Mouse (Mus musculus): ENCODE data around the gene Gpr83. TPM values are rescaled to one million over a fixed set of nuclear protein-coding genes. Genes with fewer than 3 reads are reported as not detected.

Gpr83 gene
- total RNA-seq (2012; rRNA removed) (0.04 TPM in 1 of 2 replicates, not detected in the other), polyA plus RNA-seq (2012; ENCODE audit: insufficient read depth in 1 of 2, insufficient read length in 2 of 2, low read depth in 1 of 2, low replicate concordance in 2 of 2, missing spikeins in 1 of 2) (not detected)

DNA sequence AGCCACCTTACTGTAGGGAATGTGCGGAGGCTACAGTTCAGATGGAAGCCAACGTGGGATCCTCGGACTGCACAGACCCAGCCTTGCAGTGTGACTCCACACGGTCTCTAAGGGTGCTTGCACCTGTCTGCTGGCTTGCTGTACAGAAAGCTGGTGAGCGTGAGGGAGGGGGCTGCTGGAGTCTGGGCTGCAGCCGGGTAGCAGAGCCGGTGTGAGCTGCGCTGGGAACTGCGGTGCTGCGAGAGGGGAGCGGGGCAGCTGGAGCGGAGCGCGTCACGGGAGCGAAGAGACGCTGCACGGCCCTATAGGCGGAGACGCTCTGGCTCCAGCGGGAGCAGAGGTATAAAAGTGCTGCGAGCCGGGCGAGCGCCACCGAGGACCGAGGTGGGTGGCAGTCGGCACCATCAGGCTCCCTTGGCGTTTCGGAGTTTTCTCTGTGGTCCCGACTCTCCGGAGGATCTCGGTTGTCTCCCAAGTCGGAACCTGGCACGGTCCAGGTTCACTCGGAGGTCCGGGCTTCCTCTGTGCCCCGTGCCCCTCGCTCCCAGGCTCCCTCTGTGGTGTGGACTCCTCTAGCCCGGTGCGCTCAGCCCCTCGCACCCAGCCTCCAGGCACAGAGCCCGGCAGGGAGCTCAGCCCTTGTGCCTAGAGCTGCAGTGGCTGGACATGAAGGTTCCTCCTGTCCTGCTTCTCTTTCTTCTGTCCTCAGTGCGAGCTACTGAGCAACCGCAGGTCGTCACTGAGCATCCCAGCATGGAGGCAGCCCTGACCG, at the start of gene Gpr83:
Gene Gpr83 (plus strand): TSS at position 343 of the 772 bp plus-strand sequence.
- Histone ChIP-seq H3K27ac (ENCODE audit: control insufficient read depth, low read depth, low read length) (no peak within 1 kb of the TSS), H3K27me3 (ENCODE audit: control insufficient read depth in 1 of 2, insufficient read depth in 2 of 2, low read length in 2 of 2) (peaks cover 0 to 11% of the 10 kb centered on the region in 2 experiments; a peak in 1 of 4 replicates), H3K4me3 (ENCODE audit: control insufficient read depth in 1 of 2, insufficient read depth in 1 of 2, low read depth in 2 of 2, low read length in 2 of 2) (no peak within 1 kb of the TSS), H3K9ac (ENCODE audit: control insufficient read depth, low read depth, low read length, poor library complexity, severe bottlenecking) (no peak within 1 kb of the TSS), H3K79me2 (ENCODE audit: control insufficient read depth, insufficient read depth, low read length, poor library complexity) (no peaks in the 10 kb centered on the region), H3K4me1 (ENCODE audit: control insufficient read depth in 1 of 2, insufficient read depth in 2 of 2, low read length in 2 of 2) (peaks cover 6 to 18% of the 10 kb centered on the region in 2 experiments), H3K36me3 (ENCODE audit: control insufficient read depth in 1 of 2, insufficient read depth in 2 of 2, low read length in 2 of 2) (peaks cover 0 to 15% of the 10 kb centered on the region in 2 experiments; a peak in 2 of 4 replicates), H3K9me3 (replicated peaks; ENCODE audit: insufficient read depth, low read length) (no peaks in the 10 kb centered on the region)
- DNase-seq (ENCODE audit: low read depth, low spot score), result no peak
- TF ChIP-seq MAX (IDR thresholded peaks at IDR 0.05; ENCODE audit: low read length), result no peak
- TF ChIP-seq ETS1 (IDR thresholded peaks at IDR 0.05; ENCODE audit: low read depth, low read length), result no peak
- no peak for TF ChIP-seq USF1 (IDR thresholded peaks at IDR 0.05; ENCODE audit: low read depth, low read length)
- TF ChIP-seq MYC (IDR thresholded peaks at IDR 0.05; ENCODE audit: low read depth, low read length), result no peak
- TF ChIP-seq RCOR1 (IDR thresholded peaks at IDR 0.05; ENCODE audit: low read depth, low read length), result no peak
- no peak for TF ChIP-seq SIN3A (IDR thresholded peaks at IDR 0.05; ENCODE audit: low read length)

DNA sequence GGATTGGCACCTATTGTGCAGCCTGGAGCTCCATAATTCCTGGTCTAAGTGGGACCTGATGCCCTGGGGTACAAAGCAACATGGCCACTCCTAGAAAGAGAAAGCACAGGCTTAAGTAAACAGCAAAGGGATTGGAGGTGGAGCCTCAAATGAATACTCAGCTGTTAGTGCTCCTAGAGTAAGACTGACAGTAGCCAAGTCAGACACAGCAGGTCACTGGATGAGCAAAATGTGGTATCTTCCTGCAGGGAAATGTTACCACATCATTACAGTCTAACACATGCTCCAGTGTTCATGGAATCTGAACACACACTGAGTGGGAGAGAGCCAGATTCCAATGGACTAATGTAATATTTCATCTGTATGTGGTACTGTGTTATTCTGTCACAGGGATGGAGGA, 38.6 kb upstream of the Gpr83 start:
- no peak overlapping the region for H3K4me3 ChIP-seq (ENCODE audit: control insufficient read depth in 1 of 2, insufficient read depth in 1 of 2, low read depth in 2 of 2, low read length in 2 of 2)
- no peak overlapping the region for H3K9ac ChIP-seq (ENCODE audit: control insufficient read depth, low read depth, low read length, poor library complexity, severe bottlenecking)
- no peaks in the 10 kb centered on the region for H3K79me2 ChIP-seq (ENCODE audit: control insufficient read depth, insufficient read depth, low read length, poor library complexity)
- H3K36me3 ChIP-seq (ENCODE audit: control insufficient read depth in 1 of 2, insufficient read depth in 2 of 2, low read length in 2 of 2), result peaks cover 0 to 83% of the 10 kb centered on the region in 2 experiments; a peak in 2 of 4 replicates
- H3K4me1 ChIP-seq (ENCODE audit: control insufficient read depth in 1 of 2, insufficient read depth in 2 of 2, low read length in 2 of 2), result no peaks in the 10 kb centered on the region
- 0 out of 2 replicates have a peak, but pooled peaks have one; percentile 14 for TF ChIP-seq POLR2AphosphoS5 (IDR thresholded peaks at IDR 0.05; ENCODE audit: borderline replicate concordance, low read depth, low read length)
- no peak for TF ChIP-seq TBP (IDR thresholded peaks at IDR 0.05; ENCODE audit: low read depth, low read length)
- no peak for DNase-seq (ENCODE audit: low read depth, low spot score)
- no peaks in the 10 kb centered on the region for H3K27me3 ChIP-seq (ENCODE audit: control insufficient read depth in 1 of 2, insufficient read depth in 2 of 2, low read length in 2 of 2)
- H3K27ac ChIP-seq (ENCODE audit: control insufficient read depth, low read depth, low read length), result no peak overlapping the region
- H3K9me3 ChIP-seq (replicated peaks; ENCODE audit: insufficient read depth, low read length), result no peaks in the 10 kb centered on the region

DNA sequence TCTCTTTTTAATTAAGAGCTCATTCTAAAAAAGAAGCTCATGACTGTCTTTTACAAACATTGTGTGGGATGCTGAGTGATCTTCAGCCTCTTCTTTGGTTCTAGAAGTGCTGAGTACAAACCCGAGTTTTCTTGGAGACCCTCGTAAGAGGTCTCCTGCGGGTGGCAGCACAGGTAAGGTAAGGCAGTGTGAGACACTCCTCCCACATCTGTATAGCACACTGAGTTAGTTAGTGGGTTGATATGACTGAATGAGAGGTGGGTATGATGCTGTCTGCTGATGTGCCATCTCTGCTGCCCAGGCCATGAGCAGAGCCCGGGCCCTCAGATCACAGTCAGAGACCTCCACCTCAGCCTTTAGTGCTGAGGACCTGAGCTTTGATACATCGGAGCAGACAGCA, 35.2 kb upstream of the Gpr83 start:
- Histone ChIP-seq H3K9ac (ENCODE audit: control insufficient read depth, low read depth, low read length, poor library complexity, severe bottlenecking) (no peak overlapping the region), H3K27ac (ENCODE audit: control insufficient read depth, low read depth, low read length) (no peak overlapping the region), H3K36me3 (ENCODE audit: control insufficient read depth in 1 of 2, insufficient read depth in 2 of 2, low read length in 2 of 2) (peaks cover 0 to 67% of the 10 kb centered on the region in 2 experiments; a peak in 2 of 4 replicates), H3K4me3 (ENCODE audit: control insufficient read depth in 1 of 2, insufficient read depth in 1 of 2, low read depth in 2 of 2, low read length in 2 of 2) (no peak overlapping the region), H3K79me2 (ENCODE audit: control insufficient read depth, insufficient read depth, low read length, poor library complexity) (no peaks in the 10 kb centered on the region), H3K9me3 (replicated peaks; ENCODE audit: insufficient read depth, low read length) (no peaks in the 10 kb centered on the region), H3K27me3 (ENCODE audit: control insufficient read depth in 1 of 2, insufficient read depth in 2 of 2, low read length in 2 of 2) (no peaks in the 10 kb centered on the region), H3K4me1 (ENCODE audit: control insufficient read depth in 1 of 2, insufficient read depth in 2 of 2, low read length in 2 of 2) (no peaks in the 10 kb centered on the region)
- TF ChIP-seq ZC3H11A (IDR thresholded peaks at IDR 0.05; ENCODE audit: low read depth, low read length) (no peak), USF2 (IDR thresholded peaks at IDR 0.05; ENCODE audit: borderline replicate concordance in 1 of 2, insufficient read depth in 1 of 2, low read depth in 1 of 2, low read length in 2 of 2) (no peak), GATA1 (IDR thresholded peaks at IDR 0.05; ENCODE audit: low read depth, low read length) (no peak), CHD1 (IDR thresholded peaks at IDR 0.05; ENCODE audit: low read depth, low read length) (no peak), ZNF384 (IDR thresholded peaks at IDR 0.05; ENCODE audit: low read depth, low read length) (no peak), E2F4 (IDR thresholded peaks at IDR 0.05; ENCODE audit: borderline replicate concordance, low read depth, low read length) (no peak), MYB (IDR thresholded peaks at IDR 0.05; ENCODE audit: low read depth, low read length) (no peak), MAX (IDR thresholded peaks at IDR 0.05; ENCODE audit: low read length) (no peak), RAD21 (IDR thresholded peaks at IDR 0.05; ENCODE audit: low read depth, low read length) (no peak; the same call in 1 of the 2 replicates), CTCF (IDR thresholded peaks at IDR 0.05 in 2 of 3, conservative IDR thresholded peaks at IDR 0.05 in 1 of 3; ENCODE audit: control insufficient read depth in 1 of 3, insufficient read depth in 1 of 3, low read depth in 2 of 3, low read length in 3 of 3, poor library complexity in 1 of 3, severe bottlenecking in 1 of 3) (peak in 2 of 3 experiments; percentile 12 to 21; a peak in 2 of 6 replicates), SMC3 (IDR thresholded peaks at IDR 0.05; ENCODE audit: low read depth, low read length) (0 out of 2 replicates have a peak, but pooled peaks have one; percentile 22)
- DNase-seq (ENCODE audit: low read depth, low spot score), result no peak
